Mouse (Mus musculus): ENCODE measurements around the gene Parva.

Gene Parva

DNA sequence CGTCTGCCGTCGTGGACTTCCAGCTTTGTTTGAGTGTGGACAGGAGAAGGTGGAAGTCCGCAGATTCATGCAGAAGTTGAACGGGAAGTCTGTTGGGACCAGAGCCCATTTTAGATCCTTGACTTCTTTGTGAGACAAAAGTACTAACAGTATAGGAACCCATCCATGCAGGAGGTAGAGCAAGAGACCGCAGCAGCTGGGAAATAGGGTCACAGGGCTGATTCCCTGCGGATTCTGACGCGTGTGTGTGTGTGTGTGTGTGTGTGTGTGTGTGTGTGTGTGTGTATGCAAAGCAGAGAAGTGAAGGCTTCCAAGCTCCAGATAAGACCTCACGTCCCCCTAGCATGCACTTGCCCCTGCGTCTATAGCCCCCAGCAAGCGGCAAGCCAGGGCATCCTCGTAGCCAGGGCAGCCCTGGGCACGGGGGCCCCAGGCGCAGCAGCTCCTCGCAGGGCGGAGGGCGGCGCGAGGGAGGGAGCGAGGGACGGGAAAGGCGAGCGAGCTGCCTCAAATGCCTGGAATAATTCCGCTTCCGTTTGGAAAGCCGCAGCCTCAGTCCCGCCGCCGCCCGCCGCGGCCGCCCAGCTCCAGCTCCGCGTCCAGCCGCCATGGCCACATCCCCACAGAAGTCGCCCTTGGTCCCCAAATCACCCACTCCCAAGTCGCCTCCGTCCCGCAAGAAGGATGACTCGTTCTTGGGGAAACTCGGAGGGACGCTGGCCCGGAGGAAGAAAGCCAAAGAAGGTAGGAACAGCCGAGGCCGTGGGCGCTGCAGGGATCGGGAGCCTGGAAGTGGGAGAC is at the start of gene Parva:
TSS of gene Parva (plus strand) at position 149 of the 801 bp plus-strand sequence.
- in situ Hi-C loops (cut with MseI, MboI), result no loop called here

DNA sequence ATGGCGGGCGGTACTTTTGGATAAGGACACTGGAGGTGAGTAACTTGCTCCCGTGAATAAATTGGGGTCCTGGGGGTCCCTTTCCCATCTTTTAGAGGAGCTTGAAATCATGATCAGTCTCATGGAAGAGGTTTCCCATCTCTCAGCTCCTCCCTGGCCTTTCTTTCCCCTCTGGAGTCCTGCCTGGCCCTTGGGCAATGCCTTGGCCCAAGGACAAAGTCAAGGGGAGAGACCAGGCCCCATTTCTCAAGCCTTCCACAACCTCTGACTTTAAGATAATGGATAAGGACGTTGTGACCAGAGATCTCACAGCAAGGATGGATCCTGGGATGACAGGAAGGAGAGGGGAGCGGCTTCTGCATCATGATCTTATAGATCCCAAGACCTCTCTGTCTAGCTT is 49.2 kb upstream of the Parva start:
- in situ Hi-C loops (cut with MseI, MboI), result no loop called here

DNA sequence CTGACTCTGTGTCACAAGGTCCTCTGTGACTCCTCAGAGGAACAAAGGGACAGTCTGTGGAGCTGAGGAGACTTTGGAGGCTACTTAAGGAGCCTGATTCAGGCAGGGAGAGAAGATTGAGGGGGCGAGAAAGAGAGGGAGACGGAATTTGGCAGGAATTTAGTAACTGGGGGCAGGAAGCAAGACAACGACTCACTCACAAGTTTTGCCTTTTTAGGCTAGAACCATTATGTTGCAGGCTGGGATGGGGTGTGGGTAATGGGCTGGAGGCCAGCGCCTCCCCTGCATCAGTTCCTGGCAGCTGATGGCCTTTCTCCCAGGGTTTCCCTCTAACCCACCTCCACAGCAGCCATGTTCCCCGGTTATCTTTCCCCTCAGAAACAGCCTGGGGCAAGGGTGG is 48.8 kb upstream of the Parva start:
- in situ Hi-C loops (cut with MseI, MboI), result no loop called here

DNA sequence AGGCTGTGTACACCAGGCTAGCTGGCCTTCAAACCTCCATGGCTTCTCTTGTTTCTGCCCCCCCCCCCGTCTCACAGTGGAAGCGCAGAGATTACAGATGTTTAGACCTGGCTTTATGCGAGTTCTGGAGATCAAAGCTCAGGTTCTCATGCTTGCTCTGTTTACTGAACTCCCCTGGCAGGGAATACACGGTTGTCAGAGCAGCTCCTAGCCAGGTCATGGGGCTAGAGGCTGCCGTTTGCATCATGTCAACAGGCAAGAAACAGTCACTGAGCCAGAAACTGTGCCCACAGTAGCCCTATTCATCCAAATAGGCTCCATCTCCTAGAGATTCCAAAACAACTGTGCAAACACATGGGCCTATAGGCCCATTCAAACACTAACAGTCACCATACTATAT is 40.8 kb upstream of the Parva start:
- in situ Hi-C loops (cut with MseI, MboI), result no loop called here

DNA sequence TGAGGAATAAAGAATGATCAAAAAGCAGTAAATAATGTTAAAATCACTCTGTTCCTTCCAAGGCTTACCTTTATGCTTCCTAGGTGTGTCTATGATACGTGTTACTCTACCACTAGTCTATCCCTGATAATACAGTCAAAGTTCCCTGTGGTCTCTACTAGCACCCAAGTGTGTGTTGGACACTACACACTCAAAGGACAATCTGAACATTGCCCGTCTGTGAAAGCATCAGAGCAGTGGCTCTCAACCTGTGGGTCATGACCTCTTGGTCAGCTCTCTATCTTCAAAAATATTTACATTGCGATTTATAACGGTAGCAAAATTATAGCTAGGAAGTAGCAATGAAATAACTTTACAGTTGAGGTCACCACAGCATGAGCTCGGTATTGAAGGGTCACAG is 39.4 kb upstream of the Parva start:
- in situ Hi-C loops (cut with MseI, MboI), result no loop called here

DNA sequence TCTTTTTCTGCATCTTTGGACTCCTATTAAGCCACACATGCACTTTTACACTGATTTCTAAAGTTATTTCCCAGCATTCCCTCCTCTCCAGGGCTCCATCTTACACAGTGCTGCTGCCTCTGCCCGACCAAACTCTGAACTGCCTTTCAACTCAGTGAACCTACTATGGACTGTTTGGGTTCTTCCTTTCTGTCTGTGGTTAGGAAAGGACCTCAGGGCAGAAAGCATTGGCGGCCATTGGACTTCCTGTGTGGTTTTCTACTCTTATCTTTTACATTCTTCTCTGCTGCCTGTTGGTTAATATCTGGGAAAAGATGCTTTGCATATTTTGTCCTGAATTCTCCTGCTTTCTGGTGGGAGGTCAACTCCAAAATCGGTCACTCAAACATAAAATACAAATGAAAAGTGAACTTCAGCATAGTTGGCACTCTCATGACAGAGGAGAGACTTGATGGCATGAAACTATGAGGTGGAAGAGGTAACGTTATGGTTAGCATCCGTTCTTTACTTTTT is 38.9 kb upstream of the Parva start:
- in situ Hi-C loops (cut with MseI, MboI), result no loop called here

DNA sequence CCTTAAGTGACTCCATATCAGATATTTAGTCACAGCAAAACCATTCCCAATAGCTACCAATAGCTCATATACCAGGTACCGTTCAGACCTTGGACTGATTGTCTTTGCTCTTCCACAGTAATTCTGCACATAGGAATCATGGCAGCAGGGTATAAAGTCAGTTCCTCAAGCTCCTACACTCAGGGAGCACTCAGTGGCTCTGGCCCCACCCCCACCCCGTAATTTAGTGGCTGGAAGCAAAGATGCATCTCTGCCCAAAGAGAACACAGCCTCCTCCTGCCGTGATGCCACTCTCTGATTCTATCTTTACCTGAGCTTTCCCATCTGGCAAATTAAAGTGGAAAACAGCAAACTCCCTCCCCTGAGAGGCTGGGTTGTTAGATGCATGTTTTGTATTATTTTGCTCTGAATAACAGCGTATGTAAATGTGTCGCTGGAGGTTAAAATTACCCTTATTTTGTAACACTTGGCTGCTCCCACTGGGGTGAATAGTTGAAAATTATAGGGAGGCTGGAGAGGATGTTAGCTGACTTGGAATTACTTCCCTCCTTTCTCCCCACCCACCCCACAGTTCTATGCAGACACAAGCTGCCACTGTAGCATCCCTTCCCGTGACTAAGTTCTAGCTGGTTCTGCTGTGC is 37.6 kb upstream of the Parva start:
- in situ Hi-C loops (cut with MseI, MboI), result no loop called here

DNA sequence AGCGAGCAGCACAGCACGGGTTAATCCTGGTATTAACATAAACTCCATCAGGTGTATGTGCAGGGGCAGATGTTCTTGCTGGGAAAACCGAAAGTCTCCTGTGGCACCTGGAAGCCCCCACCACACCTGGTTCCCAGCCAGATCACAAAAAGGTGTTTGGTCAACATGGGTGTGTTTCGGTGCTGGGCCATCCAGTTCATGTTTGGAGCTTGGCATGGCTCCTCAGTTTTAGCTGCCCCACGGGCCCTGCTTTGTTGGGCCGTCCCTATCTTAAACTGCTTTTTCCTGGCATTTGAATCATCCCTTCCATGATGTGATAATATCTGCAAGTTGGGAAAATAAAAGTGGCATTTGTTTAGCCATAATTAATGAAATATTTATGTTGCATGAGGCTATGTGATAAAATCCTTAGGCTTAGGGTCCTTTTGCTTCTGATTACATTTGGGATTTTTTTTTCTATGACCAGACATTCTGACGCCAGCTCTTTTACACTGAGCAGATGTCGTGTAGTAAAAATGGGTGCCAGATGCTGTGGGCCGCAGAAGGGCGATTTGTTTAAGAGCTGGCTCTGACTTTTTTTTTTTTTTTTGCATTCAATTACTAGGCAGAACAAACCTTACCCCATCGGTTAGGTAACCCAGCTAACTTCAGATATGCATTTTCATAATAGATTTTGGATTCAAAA is 36.9 kb upstream of the Parva start:
- in situ Hi-C loops (cut with MseI, MboI), result no loop called here

DNA sequence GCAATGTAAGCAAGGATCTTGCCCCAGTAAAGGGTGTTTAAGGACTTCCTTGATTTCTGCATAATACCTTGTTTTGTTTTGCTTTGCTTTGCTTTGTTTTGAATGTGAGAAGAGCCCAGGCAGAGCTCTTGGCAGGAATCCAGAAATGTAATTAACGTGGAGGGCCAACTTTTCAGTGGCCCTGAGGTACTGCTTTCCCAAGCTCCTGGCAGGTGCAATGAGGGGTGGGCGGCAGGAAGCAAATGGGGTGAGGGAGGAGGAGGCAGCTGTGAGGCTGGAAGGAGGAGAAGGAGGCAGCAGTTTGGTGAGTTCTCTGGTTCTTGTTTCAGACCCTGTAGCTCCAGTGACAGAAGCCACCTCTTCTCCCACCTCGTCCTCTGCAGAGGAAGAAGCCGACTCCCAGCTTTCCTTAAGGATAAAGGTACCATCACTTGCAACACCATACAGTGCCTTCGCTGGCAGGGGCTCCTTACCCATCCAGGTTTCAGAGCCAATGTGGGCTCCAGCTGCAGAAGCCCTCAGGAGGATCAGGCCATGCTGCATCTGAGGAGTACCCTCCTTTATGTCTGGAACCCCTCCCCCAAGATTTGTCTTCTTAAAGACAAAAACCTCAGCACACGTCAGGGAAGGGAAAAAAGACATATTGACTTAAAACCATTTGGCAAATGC is 36.2 kb upstream of the Parva start:
- in situ Hi-C loops (cut with MseI, MboI), result no loop called here

DNA sequence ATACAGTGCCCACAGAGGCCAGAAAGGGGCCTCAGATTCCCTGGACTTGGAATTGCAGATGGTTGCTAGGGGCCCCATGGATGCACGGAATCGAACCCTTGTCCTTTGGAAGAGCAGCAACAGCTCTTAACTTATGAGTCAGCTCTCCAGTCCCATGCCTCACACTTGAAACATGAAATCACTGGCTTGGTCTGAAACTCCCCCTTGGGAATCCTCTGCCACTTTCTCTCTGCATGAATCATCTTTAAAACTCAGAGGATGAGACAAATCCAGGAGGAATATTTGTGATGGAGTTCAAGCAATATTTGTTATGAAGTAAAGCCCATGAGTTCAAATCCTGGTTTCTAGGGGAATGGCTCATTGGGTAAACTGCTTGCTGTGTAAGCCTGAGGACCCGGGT is 29.5 kb upstream of the Parva start:
- in situ Hi-C loops (cut with MseI, MboI), result no loop called here

DNA sequence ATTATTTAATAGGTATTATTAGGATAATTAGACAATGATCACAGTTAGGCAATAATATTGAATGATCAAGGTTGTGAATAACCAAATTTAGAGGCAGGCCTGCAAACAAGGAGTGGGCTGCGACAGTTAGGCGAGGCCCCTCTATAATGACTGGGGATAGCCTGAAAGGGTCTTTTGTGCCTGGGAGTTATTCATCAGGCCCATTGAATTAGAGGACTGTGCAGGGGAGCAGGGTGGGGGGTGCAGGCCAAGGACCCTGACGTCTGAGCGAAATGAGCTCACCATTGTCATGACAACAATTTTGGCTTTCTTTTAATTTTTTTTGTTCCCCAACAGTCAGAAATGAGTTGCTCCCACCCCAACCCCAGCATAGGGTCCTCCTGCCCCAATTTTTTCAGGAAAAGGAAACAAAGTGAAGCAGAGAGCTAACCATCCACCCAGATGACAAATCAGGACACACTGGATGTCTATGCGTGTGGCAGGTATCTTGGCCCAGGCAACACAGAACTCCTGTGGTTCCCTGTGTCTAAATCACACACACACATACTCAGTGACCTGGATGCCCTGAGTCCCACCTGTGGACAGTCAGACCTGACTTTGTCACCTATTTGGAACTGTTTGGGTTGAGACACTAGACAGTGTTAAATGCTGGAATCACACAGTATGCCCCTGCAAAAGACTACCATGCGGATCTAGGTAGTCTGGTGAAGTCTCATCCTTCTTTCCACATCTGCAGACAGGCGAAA is 27.7 kb upstream of the Parva start:
- in situ Hi-C loops (cut with MseI, MboI), result loop anchor here in 1 of 2 experiments (25.0 kb wide), 1 partner anchor 463 kb away; no protein-coding TSS in a partner anchor

DNA sequence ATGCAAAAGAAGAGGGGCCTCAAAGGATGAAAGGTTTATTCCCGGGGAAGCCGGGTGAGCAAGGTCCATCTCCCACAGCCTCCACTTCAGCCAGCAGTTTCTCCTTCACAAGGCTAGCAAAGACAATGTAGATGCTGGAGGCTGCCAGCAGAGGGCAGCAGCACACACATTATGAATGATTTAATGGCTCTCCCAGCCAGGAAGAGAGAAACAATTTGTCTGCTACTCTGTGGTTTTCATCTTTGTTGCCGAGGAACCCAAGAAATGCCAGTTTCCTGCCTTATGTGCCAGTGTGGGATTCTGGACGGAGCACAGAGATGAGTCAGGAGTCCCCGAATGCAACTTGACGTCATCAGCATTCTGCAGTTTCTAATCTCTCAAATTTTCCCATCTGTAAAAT is 27.1 kb upstream of the Parva start:
- in situ Hi-C loops (cut with MseI, MboI), result loop anchor here in 1 of 2 experiments (25.0 kb wide), 1 partner anchor 462 kb away; no protein-coding TSS in a partner anchor

DNA sequence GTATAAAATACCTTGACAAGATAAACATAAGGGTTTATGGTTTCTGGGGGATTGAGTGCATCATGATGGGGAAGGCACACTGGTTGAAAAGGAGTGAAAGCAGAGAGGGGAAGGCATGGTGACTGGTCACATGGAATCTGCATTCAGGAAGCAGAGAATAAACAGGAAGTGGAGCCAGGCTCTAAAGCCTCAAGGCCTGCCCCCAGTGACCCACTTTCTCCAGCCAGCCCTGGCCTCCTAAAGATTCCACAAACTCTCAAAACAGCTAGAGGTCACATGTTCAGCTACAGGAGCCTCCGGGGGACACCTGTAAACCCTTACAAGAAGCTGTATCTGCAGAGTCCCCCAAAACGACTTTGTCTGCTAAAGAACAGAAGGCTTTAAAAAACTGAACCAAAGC is 22.2 kb upstream of the Parva start:
- in situ Hi-C loops (cut with MseI, MboI), result loop anchor here in 1 of 2 experiments (25.0 kb wide), 1 partner anchor 457 kb away; no protein-coding TSS in a partner anchor

DNA sequence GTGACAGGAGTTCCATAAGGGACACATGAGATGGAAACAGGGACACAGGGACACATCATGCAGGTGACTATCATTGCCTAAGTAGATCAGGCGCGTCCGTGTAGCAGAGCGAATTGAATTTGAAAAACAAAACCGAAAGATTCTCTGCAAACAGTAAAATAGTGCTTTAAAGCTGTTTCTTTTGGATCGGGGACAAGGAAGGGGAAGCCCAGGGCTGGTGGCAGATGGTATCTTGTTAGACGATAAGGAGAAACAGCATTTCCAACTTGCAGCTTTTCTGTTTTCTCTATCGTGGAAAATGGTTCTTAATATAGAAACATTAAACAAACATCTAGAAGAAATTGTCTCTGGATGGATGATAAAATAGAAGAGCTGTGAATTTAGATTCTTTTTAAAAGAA is 21.7 kb upstream of the Parva start:
- in situ Hi-C loops (cut with MseI, MboI), result loop anchor here in 1 of 2 experiments (25.0 kb wide), 1 partner anchor 457 kb away; no protein-coding TSS in a partner anchor

DNA sequence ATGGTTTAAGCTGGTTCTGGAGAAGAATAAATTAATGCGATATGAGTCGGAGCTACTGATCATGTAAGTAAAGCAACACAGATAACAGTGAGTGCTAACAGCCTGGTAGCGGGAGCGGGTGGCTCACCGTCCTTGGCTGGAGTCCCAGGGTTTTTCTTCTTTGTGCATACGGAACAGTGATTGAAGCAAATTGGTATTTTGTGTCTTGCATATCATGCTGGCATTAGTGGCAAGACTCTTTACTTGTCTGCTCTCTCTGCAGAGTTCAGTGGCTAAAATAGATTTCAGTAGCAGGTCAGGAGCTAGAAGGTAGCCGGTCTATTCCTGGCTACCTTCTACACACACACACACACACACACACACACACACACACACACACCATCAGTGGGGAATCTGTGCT is 19.7 kb upstream of the Parva start:
- in situ Hi-C loops (cut with MseI, MboI), result loop anchor here in 1 of 2 experiments (25.0 kb wide), 1 partner anchor 455 kb away; no protein-coding TSS in a partner anchor

DNA sequence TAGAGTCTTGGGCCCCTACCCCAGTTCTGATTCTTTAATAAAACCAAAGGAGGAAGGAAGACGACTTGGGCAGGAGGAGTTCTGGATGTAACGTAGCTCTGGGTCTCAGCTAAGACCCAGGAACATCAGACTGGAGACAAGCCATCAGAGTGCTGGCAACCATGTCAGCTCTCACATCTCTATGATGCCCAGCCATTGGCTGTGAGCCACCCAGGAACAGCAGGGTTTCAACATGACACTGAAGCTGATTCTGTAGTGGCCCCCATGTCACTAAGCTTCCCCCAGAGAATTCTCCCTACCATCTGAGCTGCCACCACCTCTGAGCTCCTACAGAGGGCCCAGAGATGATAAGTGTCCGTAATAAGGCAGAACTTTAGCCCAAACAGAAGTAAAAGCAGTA is 17.3 kb upstream of the Parva start:
- in situ Hi-C loops (cut with MseI, MboI), result loop anchor here in 1 of 2 experiments (25.0 kb wide), 1 partner anchor 452 kb away; no protein-coding TSS in a partner anchor

DNA sequence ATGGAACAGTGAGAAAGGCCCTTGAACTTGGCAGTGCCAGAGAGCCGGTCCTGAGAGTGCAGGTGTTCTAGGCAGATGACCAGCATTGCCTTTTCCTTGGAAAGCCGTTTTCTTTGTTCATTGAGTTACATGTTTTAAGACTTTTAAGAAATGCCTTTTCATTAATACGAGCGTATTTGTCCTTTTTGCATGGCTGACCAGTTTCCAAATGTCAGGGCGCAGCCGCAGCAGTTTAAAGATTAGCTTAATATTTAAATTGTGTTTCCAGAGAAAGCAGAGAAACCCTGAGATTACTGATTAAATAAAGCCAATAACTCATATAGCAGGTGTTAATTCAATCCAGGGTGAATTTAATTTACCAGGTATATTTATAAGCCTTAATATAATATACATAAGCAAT is 14.0 kb upstream of the Parva start:
- in situ Hi-C loops (cut with MseI, MboI), result loop anchor here in 1 of 2 experiments (25.0 kb wide), 1 partner anchor 449 kb away; no protein-coding TSS in a partner anchor

DNA sequence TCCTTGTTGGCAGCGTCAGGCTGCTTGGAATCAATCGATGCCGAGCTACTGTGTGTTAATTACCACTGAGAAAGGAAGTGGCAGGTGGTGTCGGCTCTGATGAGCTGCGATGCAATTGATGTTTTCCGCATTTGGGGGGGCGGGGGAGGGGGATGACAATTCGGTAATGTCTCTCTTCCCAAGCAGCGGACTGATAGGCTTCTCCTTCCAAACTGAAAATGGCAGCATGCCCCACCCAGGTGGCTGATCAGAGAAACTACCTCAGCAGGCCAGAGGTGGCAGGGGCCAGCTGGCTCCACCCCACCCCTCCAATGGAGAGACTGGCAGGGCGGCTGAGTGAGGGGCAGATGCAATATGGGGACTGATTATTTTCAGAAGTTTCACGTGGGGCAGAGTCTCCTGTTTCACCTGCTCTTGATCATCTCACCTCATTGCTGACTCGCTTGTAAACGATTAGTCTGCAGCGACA is 11.2 kb upstream of the Parva start:
- in situ Hi-C loops (cut with MseI, MboI), result loop anchor here in 1 of 2 experiments (25.0 kb wide), 1 partner anchor 446 kb away; no protein-coding TSS in a partner anchor

DNA sequence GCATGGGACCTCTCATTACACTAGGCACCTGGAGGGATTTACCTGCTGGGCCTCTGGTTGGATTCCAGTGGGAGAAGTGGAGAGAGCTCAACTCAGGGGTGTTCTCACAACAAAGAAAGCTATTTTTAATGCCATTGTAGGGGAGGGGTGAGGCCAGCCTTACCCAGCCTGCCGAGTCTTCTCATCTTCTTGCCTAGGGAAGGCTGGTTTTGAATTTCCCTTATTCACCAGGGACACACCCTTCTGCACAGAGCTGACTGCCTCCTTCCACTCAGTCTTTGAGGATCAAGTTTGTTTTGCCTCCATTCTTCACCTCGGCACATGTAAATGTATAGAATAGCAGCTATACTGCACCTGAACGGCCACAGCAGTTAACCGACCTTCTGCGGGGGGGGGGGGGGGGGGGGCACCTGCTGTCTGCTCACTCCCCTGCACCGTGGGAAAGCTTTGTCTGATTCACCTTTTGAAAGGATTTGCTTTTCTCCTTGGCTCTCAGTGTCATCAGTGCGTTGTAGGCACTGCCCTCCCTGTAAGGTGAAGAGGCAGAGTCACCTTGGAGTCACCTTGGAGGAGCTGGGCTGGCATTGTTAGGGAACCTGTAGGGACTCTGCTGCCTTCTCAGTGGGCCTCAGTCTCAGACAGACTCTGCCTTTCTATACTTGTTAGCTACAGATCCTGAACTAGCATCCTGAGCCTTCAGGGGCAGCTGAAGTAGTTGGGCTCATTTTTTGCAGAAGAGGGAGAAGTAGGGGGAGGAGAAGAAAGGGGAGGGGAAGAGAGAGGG is 10.4 kb upstream of the Parva start:
- in situ Hi-C loops (cut with MseI, MboI), result loop anchor here in 1 of 2 experiments (25.0 kb wide), 1 partner anchor 445 kb away; no protein-coding TSS in a partner anchor
